Mouse (Mus musculus) gastrocnemius, postnatal 4 days (tissue): ENCODE data around the gene Cox8a. TPM values are rescaled to one million over a fixed set of nuclear protein-coding genes. Genes with fewer than 3 reads are reported as not detected.
A peak's percentile ranks its signal among the peaks of the same experiment; 100 is the strongest.

Experiments
- DNase-seq, 2 experiments: peaks; one replicate each; pipeline ENCODE4 v3.0.0; 2021 to 2022; ENCODE audit warnings: low spot score in 2 of 2, mixed read lengths in 2 of 2
- long read RNA-seq, 2 experiments: library from polyadenylated mRNA; stranded (forward); transcript quantifications; one replicate each; pipeline ENCODE4 v2.0.0; 2021
- total RNA-seq, 2 experiments: library from RNA; stranded (reverse); gene quantifications; 2 replicates each; pipeline ENCODE4 v1.2.3; 2021

Cox8a gene
- 100 to 1,000 TPM; 437 to 448 TPM for total RNA-seq
- long read RNA-seq, experiment 1, transcript Cox8a-201 (2 exons, 550 nt) = major isoform, 297 of 301 reads
- long read RNA-seq, experiment 1, partial matches to known transcripts = 3 of 301 reads
- long read RNA-seq, experiment 1, other reads (novel, unspliced or antisense) = 1 of 301 reads
- long read RNA-seq, experiment 2, transcript Cox8a-201 (2 exons, 550 nt) = major isoform, 292 of 297 reads
- long read RNA-seq, experiment 2, partial matches to known transcripts = 5 of 297 reads
- long read RNA-seq, experiment 2, other reads (novel, unspliced or antisense) = 0 of 297 reads

- DNase-seq = peak; percentile 80 to 94
These were observed at the start of gene Cox8a for GRCm38 (mm10) chr19:7217162-7217925. TSS of gene Cox8a (minus strand) at chr19:7217616.

GRCm38 (mm10) chr19:7266421-7266831 is 49.0 kb upstream of the Cox8a start:
- no peak for DNase-seq

GRCm38 (mm10) chr19:7265478-7266191 is 48.2 kb upstream of the Cox8a start:
- no peak for DNase-seq

- no peak for DNase-seq
These were observed 47.4 kb upstream of the Cox8a start for GRCm38 (mm10) chr19:7264766-7265331.

DNA sequence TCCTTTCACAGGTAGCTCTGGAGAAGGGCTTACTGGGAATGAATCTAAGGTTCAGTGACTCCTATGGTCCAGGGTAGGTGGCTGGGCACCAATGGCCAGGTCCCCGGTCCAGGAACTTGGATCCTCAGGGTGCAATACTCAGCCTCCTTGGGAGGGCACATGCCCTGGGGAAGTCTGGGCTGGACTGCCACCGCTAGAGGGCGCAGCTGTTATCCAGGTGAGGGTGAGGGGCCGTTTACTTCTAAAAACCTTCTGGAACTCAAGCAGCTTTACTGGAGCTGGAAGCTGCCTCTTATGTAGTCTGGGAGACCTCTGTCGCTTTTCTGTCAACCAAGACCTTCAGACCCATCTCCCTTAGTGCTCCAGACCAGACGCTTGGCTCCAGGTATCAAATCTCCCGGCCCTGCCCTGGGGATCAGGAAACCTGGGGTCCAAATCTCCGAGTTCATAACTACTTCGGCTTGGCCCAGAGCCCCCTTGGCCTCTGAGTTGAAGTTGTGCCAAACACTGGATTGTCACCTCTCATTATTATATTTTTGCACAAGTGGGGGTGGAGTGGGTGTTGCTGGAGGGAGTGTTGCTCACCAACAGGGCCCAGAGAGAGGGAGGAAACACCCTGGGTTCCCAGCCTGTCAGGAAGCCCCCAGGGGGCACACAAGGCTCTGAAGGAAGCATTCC is 46.8 kb upstream of the Cox8a start:
- DNase-seq = peak; percentile 63 to 80

GRCm38 (mm10) chr19:7262592-7262991 is 45.2 kb upstream of the Cox8a start:
- no peak for DNase-seq

- DNase-seq = no peak
These were observed 44.5 kb upstream of the Cox8a start for GRCm38 (mm10) chr19:7261964-7262363.

DNA sequence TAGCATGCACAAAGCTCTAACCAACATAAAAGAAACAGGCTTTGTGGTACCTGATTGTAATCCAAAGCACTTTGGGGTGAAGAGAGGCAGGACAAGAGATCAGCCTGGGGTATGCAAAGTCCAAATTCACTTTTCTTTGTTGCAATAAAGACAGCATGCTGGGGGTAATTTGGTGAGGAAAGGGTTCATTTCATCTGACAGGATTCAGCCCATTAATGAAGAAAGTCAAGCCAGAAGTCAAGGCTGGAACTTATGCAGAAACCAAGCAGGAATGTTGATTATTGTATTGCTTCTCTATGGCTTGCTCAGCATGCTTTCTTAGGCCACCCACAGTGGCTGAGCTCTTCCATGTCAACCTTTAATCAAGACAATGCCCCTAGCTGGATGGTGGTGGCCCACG is 44.1 kb upstream of the Cox8a start:
- no peak for DNase-seq

DNA sequence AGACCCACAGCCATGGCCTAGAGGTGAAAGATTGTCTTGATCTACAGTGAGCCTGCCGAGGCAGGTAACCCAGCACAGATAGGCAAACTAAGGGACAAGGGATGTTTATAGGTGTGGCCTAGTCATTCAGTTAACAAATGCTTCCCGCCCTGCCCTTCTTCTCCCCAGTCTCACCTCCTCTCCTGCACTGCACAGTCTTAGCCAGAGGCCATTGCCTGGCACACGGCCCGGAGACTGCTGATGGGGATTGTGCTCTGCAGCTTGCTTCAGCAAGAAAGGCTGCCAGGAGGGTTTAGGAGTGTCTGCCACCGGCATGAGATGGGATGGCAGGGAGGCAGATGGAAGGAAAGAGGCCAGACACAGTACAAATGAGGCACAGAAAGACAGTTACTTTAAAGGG is 40.5 kb upstream of the Cox8a start:
- no peak for DNase-seq

GRCm38 (mm10) chr19:7246021-7246420 is 28.6 kb upstream of the Cox8a start:
- no peak for DNase-seq

GRCm38 (mm10) chr19:7240782-7241690 is 23.6 kb upstream of the Cox8a start, which contains the start of gene Naa40:
TSS of gene Naa40 (minus strand) at chr19:7241183.
- peak; percentile 91 to 93 for DNase-seq

DNA sequence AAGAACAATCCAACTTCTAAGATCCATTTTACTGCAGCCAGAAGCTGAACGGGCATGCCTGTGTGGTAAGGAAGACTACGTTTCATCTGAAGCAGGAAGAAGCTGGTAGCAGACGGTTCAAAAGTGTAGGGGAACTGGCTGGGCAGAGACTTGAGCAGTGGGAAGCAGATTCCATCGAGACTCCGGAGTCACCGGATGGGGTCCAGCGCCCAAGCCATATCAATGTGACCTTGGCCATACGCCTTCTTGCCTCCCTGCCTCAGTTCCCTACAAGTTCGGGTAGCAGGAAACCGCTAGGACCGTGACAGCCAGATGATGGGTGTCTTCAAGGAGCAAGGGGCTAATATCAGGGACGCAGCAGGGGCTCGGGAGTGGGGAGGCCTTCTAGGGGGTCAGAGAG is 22.9 kb upstream of the Cox8a start:
- DNase-seq = no peak

DNA sequence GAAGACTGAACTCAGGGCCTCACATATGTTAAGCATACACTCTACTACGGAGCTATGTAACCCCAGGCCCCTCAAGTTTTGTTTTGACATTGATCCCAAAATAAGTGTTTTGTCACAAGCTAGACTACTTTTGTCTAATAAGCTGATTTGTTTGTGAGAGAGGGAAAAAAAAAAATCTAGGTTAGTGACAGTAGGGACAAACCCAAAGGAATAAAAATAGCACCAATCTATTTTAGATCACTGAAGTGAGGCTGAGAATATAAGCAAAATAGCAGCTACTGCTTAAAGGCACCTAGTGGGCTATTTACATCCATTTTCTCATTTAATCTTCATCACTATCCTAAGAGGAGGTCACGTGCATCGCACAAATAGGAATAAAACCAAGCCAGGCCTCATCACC is 22.2 kb upstream of the Cox8a start:
- DNase-seq = no peak

DNA sequence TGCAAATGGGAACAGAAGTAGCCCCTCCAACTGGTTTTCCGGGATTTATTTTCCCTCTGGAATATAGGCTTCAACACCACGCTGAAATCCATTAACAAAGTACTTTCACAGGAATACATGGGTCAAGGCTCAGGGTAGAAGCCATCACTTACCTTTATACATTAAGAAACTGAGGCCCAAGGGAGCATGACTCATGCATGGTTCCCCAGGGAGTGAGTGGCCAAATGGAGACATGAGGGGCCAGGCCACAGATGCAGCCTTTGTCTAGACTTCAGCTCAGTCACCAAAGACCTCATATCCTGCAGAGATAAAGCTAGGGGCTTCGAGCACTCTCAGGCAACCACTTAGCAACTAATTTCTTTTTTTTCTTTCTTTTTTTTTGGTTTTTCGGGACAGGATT is 19.3 kb upstream of the Cox8a start:
- no peak for DNase-seq

GRCm38 (mm10) chr19:7236011-7236410 is 18.6 kb upstream of the Cox8a start:
- no peak for DNase-seq

DNA sequence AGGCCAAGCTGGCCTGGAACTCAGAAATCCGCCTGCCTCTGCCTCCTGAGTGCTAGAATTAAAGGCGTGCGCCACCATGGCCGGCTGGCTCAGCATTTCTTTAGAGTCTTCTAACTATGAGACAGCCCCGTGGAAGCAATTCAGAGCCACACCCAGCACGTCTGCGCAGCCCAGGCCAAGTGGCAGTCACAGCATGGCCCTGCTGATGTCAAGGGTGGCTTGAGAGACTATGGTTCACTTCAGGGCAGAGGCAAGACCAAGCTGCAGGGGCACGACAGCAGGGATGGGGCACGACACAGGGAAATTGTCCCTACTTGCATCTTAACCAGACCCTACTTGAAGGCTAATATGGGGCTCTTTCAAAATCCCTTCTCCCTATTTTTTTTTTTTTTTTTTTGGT is 18.0 kb upstream of the Cox8a start:
- DNase-seq = no peak

DNA sequence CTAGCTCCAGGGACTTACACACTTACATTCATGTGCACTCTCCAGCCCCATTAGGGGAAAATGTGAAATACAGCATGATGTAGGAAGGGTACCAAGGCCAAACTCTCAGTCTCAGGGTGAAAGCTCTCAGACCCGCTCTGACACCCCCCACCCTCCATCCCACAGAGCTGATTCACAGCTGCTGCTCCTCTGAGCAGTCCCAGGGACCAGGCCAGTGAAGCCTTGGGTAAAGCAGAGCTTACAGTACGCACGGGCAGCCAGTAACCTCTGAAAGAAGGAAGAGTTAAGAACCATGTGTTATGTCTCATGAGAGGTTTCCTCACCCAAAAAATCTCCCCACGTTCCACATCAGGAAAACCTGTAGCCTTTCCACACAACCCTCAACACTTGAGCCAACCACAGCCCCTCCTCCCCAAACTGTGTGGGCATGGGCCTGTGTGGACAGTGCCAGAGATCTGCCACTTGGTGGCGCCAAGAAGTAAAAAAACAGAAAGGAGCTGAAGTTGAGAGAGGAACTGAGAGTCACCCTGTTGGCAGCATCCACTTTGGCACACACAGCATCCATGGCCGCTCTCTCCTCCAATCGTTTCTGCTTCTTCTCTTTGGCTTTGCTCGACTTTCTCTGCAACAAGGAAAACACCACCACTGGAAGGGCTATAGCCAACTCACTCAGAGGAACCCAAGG is 17.3 kb upstream of the Cox8a start:
- DNase-seq = peak; percentile 32 to 74

GRCm38 (mm10) chr19:7226511-7226914 is 9.1 kb upstream of the Cox8a start:
- no peak for DNase-seq

GRCm38 (mm10) chr19:7225096-7225690 is 7.8 kb upstream of the Cox8a start:
- DNase-seq = no peak
